Mouse (Mus musculus) layer of hippocampus, postnatal 25 days (tissue): Measurements from ENCODE around the gene Spock1. TPM values are rescaled to one million over a fixed set of nuclear protein-coding genes. Genes with fewer than 3 reads are reported as not detected.

ENCODE experiments used
- DNase-seq, 2 experiments: peaks; one replicate each; pipeline ENCODE4 v3.0.0; 2022; ENCODE audit warnings: mixed read lengths in 2 of 2, low spot score in 1 of 2; ENCODE audit errors: extremely low spot score in 1 of 2
- total RNA-seq, 2 experiments: library from RNA; stranded (reverse); gene quantifications; 2 replicates each; pipeline ENCODE4 v1.2.3; 2021

Spock1 gene
- total RNA-seq, 2 experiments from 2014 or later: 184 to 193 TPM

GRCm38 (mm10) chr13:57810083-57810482, 98.0 kb downstream of the Spock1 start:
- no peak for DNase-seq

GRCm38 (mm10) chr13:57809603-57810002, 98.5 kb downstream of the Spock1 start:
- DNase-seq: no peak

GRCm38 (mm10) chr13:57806816-57807215, 101.3 kb downstream of the Spock1 start:
- DNase-seq: no peak

- no peak for DNase-seq
Measured at GRCm38 (mm10) chr13:57806301-57806700, 101.8 kb downstream of the Spock1 start.

GRCm38 (mm10) chr13:57798633-57799032, 109.5 kb downstream of the Spock1 start:
- no peak for DNase-seq

- DNase-seq: no peak
Measured at GRCm38 (mm10) chr13:57796951-57797692, 111.0 kb downstream of the Spock1 start.

- no peak for DNase-seq
Measured at GRCm38 (mm10) chr13:57793643-57794240, 114.4 kb downstream of the Spock1 start.

- no peak for DNase-seq
Measured at GRCm38 (mm10) chr13:57789796-57790195, 118.3 kb downstream of the Spock1 start.

GRCm38 (mm10) chr13:57788299-57788698, 119.8 kb downstream of the Spock1 start:
- no peak for DNase-seq

- no peak for DNase-seq
Measured at GRCm38 (mm10) chr13:57786278-57786677, 121.9 kb downstream of the Spock1 start.

GRCm38 (mm10) chr13:57782975-57783374, 125.2 kb downstream of the Spock1 start:
- no peak for DNase-seq

GRCm38 (mm10) chr13:57782107-57782561, 126.0 kb downstream of the Spock1 start:
- DNase-seq: no peak

GRCm38 (mm10) chr13:57779146-57779545, 129.0 kb downstream of the Spock1 start:
- DNase-seq: peak in 1 of 2 experiments; percentile 56

- no peak for DNase-seq
Measured at GRCm38 (mm10) chr13:57778524-57778923, 129.6 kb downstream of the Spock1 start.

- DNase-seq: no peak
Measured at GRCm38 (mm10) chr13:57771998-57772397, 136.1 kb downstream of the Spock1 start.

- DNase-seq: peak in 1 of 2 experiments; percentile 35
Measured at GRCm38 (mm10) chr13:57766721-57767120, 141.4 kb downstream of the Spock1 start.

GRCm38 (mm10) chr13:57761122-57761521, 147.0 kb downstream of the Spock1 start:
- DNase-seq: no peak

GRCm38 (mm10) chr13:57760618-57761017, 147.5 kb downstream of the Spock1 start:
- DNase-seq: no peak

- DNase-seq: peak in 1 of 2 experiments; percentile 10
Measured at GRCm38 (mm10) chr13:57756316-57756715, 151.8 kb downstream of the Spock1 start.

- no peak for DNase-seq
Measured at GRCm38 (mm10) chr13:57750831-57751230, 157.3 kb downstream of the Spock1 start.

GRCm38 (mm10) chr13:57744667-57745066, 163.5 kb downstream of the Spock1 start:
- no peak for DNase-seq

GRCm38 (mm10) chr13:57741186-57741585, 166.9 kb downstream of the Spock1 start:
- no peak for DNase-seq
